Comparison of ENCODE assay signal across 9 mouse cellular contexts in the genomic region with DNA sequence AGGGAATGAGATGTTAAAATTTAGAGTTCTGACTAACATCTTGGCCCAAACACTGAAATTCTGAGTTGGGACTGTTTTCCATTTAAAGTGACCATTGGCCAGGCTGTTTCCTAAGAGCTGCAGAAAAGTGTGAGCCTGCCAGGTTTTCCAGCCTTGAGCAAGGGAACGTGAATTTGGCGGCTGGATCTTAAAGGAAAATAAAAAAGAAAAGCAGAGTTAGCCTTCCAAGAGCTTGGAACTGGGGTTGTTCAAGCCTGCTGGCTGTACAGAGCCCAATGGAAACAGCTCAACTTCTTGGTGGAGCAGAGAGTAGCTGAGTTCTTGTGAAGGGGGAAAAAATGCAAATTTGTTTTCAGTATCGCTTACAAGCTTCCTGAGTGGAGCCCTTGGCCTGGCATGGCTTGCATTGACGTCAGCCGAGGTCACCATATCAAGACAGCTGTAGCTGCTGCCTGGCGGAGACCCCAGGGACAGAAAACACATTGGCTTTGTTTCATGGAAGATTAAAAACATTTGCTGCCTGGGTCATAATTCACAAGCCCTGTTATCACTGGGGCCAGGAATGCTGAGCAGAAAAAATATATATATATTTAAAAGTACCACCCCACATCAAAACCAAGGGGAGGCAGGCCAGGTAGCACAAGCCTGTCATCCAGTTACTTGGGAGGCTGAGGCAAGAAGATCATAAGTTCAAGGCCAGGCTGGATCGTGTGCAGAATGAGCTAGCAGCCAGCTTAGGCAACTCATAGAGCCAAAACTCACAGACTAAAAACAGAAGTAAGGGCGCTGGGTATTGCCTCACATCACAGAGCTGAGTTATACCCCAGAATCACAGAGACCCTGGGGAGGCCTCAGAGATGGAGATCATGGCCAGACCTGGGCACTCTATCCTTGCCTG. TPM values are rescaled to one million over a fixed set of nuclear protein-coding genes. Genes with fewer than 3 reads are reported as not detected.
A peak's percentile ranks its signal among the peaks of the same experiment; 100 is the strongest.
DNase-seq lines count a peak whose midpoint lies in the region; ATAC-seq lines count a peak whose summit lies in the region.
"Had no signal": no experiment of that assay in that cellular context is flagged by ENCODE, and none has a peak within 500 bp of the region (broad histone marks: within the 10 kb centered on the region; RNA-seq: fewer than 3 reads in every experiment).

No protein-coding gene starts in this region.

- no peaks in the 10 kb centered on the region for H3K36me3 ChIP-seq in hindbrain, embryonic 11.5 days (ENCODE audit: control insufficient read depth, insufficient read depth, low read length)
- no peaks in the 10 kb centered on the region for H3K36me3 ChIP-seq in limb, embryonic 15.5 days

- no peak overlapping the region for H3K4me3 ChIP-seq in hindbrain, embryonic 11.5 days (ENCODE audit: low read depth, low read length)
- H3K4me3 ChIP-seq in limb, embryonic 15.5 days, result no peak overlapping the region

- no peak overlapping the region for H3K4me2 ChIP-seq in hindbrain, embryonic 11.5 days (replicated peaks; ENCODE audit: low read depth, low read length)
- no peak overlapping the region for H3K4me2 ChIP-seq in limb, embryonic 15.5 days

- no peaks in the 10 kb centered on the region for H3K4me1 ChIP-seq in hindbrain, embryonic 11.5 days (replicated peaks; ENCODE audit: control insufficient read depth, insufficient read depth, low read length)
- H3K4me1 ChIP-seq in limb, embryonic 15.5 days, result peaks cover 41% of the 10 kb centered on the region

- H3K27ac ChIP-seq in hindbrain, embryonic 11.5 days (ENCODE audit: low read depth, low read length), result peak overlapping the region; percentile 51; the same call in 1 of the 2 replicates
- H3K27ac ChIP-seq in limb, embryonic 15.5 days, result peak overlapping the region; percentile 95
- H3K27ac ChIP-seq: liver, embryonic 14.5 days had no signal

- no peak overlapping the region for H3K9ac ChIP-seq in hindbrain, embryonic 11.5 days (ENCODE audit: low read depth, low read length)
- no peak overlapping the region for H3K9ac ChIP-seq in limb, embryonic 15.5 days
- H3K9ac ChIP-seq: liver, embryonic 14.5 days had no signal

- no peaks in the 10 kb centered on the region for H3K9me3 ChIP-seq in hindbrain, embryonic 11.5 days (ENCODE audit: control insufficient read depth, low read length)
- H3K9me3 ChIP-seq in limb, embryonic 15.5 days, result no peaks in the 10 kb centered on the region

- DNase-seq in 3T3-L1 (ENCODE audit: low read depth, low spot score), result peak; percentile 70
- DNase-seq in adrenal gland, adult (ENCODE audit: inconsistent age in 2 of 2, low spot score in 1 of 2), result peak; percentile 83 to 95
- peak; percentile 86 for DNase-seq in gastrocnemius, adult 18-20 months (ENCODE audit: low spot score)
- peak; percentile 45 for DNase-seq in hindbrain, embryonic 11.5 days (ENCODE audit: low spot score)
- DNase-seq in ovary, adult 18-20 months (ENCODE audit: low spot score), result peak; percentile 85
- DNase-seq in cerebellum, adult 18-20 months, result no peak

- WGBS in hindbrain, embryonic 11.5 days, result 58% methylated on average over 8 of the region's 8 CpGs
- 32% methylated on average over 8 of the region's 8 CpGs for WGBS in limb, embryonic 15.5 days

- no peak for ATAC-seq in hindbrain, embryonic 11.5 days (ENCODE audit: low FRiP score)
- ATAC-seq in limb, embryonic 15.5 days (ENCODE audit: insufficient number of reproducible peaks, low FRiP score, low TSS enrichment, low read depth), result peak; percentile 79
- ATAC-seq in erythroblast, adult 5-6 weeks (replicated peaks; ENCODE audit: low FRiP score, poor library complexity, severe bottlenecking), result no peak

- no peaks in the 10 kb centered on the region for H3K27me3 ChIP-seq in hindbrain, embryonic 11.5 days (ENCODE audit: control insufficient read depth, insufficient read depth, low read length)
- no peaks in the 10 kb centered on the region for H3K27me3 ChIP-seq in limb, embryonic 15.5 days

RNA-seq across cellular contexts. Expression of gene Tomm20, which starts 58.7 kb away (rescaled TPM):
- 100 to 1,000 TPM in 1 of 2 experiments, 10 to 100 TPM in 1; 98.0 to 115 TPM for total RNA-seq in gastrocnemius, adult 18-20 months (2021)
- polyA plus RNA-seq in hindbrain, embryonic 11.5 days (2014; fragmentation: Nextera tagmentation; extraction: Ambion mirVana), result 235 and 238 TPM in 2 replicates
- 184 and 185 TPM in 2 replicates for polyA plus RNA-seq in limb, embryonic 15.5 days (2015; fragmentation: Nextera tagmentation; extraction: Ambion mirVana)
- total RNA-seq in erythroblast, adult 5-6 weeks (2015; ENCODE audit: low replicate concordance), result 14.4 and 15.8 TPM in 2 replicates
- total RNA-seq in erythroblast, adult 5-6 weeks (2017; ENCODE audit: low replicate concordance), result 42.5 and 56.2 TPM in 2 replicates

Comparison
In these comparisons a context has a peak if more than half of its experiments do, and no peak if none do; other contexts are left out.
1. DNase-seq: peak in 3T3-L1 (single experiment), adrenal gland, adult (2 of 2), gastrocnemius, adult 18-20 months (single experiment), hindbrain, embryonic 11.5 days (single experiment) and ovary, adult 18-20 months (single experiment); none in cerebellum, adult 18-20 months (0 of 2).